Mouse (Mus musculus): ENCODE measurements at regions not wholly inside any gene's neighbourhood (a gene's known extent, or its start where the extent isn't known, plus 50 kb on each side); places are given as distances from the start of the nearest gene placed in this dataset.
A peak's percentile ranks its signal among the peaks of the same experiment; 100 is the strongest.

DNA sequence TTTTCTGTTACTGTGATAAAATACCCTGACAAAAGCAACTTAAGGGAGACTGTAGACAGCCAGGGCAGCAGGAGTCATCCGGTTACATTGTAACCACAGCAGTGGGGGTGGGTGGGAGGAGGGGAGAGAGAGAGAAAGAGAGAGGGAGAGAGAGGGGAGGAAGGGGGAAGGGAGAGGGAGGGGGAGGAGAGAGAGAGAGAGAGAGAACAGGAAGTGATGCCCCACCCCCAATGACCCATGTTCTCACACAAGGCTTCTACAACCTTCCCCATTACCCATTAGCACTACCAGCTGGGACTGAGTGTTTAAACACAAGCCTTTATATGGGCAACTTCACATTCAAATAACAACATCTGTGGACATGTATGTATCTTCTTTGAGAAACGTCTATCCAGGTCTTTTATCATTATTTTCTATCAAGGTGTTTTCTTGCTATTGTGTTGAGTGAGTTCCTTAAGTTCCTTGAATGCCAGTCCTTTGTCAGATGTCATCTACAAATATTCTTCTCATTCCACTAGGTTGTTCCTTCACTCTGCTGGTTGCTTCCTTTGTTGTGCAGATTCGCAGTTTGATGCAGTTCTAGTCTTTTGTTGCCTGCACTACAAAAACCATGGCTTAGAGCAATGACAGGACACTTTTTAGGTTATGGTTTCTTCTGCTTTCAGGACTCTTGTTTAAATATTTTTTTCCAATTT, 274.7 kb upstream of the Ddx18 start:
- H3K4me3 ChIP-seq (ENCODE audit: insufficient read depth, low read length), result no peak overlapping the region
- no peak overlapping the region for H3K27ac ChIP-seq (ENCODE audit: insufficient read depth, low read length)
- no peaks in the 10 kb centered on the region for H3K4me1 ChIP-seq (ENCODE audit: control insufficient read depth, insufficient read depth, low read length)
- TF ChIP-seq CTCF (IDR thresholded peaks at IDR 0.05; ENCODE audit: extremely low read depth, insufficient read depth, low read length), result no peak

DNA sequence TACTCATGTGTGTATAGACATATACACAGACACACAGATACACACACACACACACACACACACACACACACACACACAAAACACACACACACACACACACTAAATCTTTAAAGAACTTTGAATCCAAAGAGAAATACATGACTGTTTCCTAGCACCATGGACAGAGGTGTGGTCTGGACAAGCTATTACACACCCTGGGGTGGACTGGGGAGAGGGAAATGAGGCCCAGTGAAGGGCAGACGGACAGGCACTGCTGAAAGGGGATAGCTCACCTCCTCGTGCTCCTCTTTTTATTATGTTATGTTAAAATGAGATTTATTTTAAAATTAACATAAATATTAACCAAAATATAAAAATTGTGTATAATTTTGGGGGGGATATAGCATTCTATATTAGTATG, 265.8 kb upstream of the Ddx18 start:
- no peak for TF ChIP-seq POLR2A (IDR thresholded peaks at IDR 0.05; ENCODE audit: extremely low read depth, insufficient read depth, low read length)
- no peak for TF ChIP-seq CTCF (IDR thresholded peaks at IDR 0.05; ENCODE audit: extremely low read depth, insufficient read depth, low read length)
- Histone ChIP-seq H3K27ac (ENCODE audit: insufficient read depth, low read length) (no peak overlapping the region), H3K4me3 (ENCODE audit: insufficient read depth, low read length) (no peak overlapping the region), H3K4me1 (ENCODE audit: control insufficient read depth, insufficient read depth, low read length) (no peaks in the 10 kb centered on the region)

DNA sequence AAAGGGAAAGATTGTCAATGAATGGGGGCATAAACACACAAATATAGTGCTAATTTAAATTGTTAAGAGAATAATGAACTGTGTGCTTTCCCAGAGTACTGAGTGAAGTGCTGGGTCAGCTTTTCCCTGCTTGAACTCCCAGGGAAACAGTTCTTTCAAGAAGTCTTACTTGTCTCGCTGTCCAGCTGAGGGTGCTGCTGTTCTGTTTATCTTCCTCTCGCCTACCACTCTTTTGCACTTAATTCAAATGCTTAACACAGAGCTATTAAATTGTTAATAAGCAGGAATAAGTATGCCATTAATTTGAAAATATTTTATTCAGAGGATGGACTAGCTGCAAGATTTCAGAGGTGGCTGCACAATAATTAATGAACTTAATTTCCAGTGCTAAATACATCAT, 262.5 kb upstream of the Ddx18 start:
- TF ChIP-seq POLR2A (IDR thresholded peaks at IDR 0.05; ENCODE audit: extremely low read depth, insufficient read depth, low read length), result no peak
- peak; percentile 35; the same call in 1 of the 2 replicates for TF ChIP-seq CTCF (IDR thresholded peaks at IDR 0.05; ENCODE audit: extremely low read depth, insufficient read depth, low read length)
- Histone ChIP-seq H3K4me1 (ENCODE audit: control insufficient read depth, insufficient read depth, low read length) (no peaks in the 10 kb centered on the region), H3K4me3 (ENCODE audit: insufficient read depth, low read length) (no peak overlapping the region), H3K27ac (ENCODE audit: insufficient read depth, low read length) (no peak overlapping the region)

DNA sequence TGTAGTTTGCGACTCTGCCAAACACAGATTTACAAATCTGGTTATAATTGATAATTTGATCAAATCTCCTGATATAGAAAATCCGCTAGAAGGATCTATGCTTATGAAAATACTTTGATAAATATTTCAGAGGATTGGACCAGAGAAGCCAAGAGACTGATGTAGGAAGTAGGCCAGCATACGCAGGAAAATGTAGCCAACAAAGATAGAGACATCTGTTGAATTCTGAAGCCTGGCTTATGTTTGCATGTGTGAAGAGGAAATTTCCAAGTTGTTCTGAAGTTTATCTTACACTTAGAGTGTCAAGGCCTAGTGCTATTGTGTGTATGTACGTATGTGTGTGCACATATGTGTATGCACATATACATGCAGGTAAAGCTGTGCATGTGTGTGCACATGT, 255.2 kb upstream of the Ddx18 start:
- no peak overlapping the region for H3K4me3 ChIP-seq (ENCODE audit: insufficient read depth, low read length)
- H3K4me1 ChIP-seq (ENCODE audit: control insufficient read depth, insufficient read depth, low read length), result no peaks in the 10 kb centered on the region
- TF ChIP-seq POLR2A (IDR thresholded peaks at IDR 0.05; ENCODE audit: extremely low read depth, insufficient read depth, low read length) (no peak), CTCF (IDR thresholded peaks at IDR 0.05; ENCODE audit: extremely low read depth, insufficient read depth, low read length) (no peak)
- no peak overlapping the region for H3K27ac ChIP-seq (ENCODE audit: insufficient read depth, low read length)

DNA sequence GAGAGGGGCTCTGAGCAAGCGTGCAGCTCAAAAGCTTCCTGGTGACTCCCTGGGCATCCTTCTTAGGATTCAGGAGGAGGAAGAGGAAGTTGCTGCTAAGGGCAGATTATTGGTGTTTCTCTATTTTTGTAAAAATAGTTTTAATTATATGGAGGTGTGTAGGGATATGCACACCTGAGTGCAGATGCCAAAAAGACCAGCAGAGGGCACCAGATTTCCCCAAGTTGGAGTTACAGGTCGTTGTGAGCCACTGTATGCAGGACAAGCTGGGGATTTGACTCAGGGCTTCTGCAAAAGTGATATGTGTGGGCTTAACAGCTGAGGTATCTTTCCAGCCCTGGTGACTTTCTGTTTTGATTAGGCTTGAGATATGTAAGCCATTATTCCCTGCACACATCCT, 235.5 kb upstream of the Ddx18 start:
- no peak overlapping the region for H3K4me3 ChIP-seq (ENCODE audit: insufficient read depth, low read length)

DNA sequence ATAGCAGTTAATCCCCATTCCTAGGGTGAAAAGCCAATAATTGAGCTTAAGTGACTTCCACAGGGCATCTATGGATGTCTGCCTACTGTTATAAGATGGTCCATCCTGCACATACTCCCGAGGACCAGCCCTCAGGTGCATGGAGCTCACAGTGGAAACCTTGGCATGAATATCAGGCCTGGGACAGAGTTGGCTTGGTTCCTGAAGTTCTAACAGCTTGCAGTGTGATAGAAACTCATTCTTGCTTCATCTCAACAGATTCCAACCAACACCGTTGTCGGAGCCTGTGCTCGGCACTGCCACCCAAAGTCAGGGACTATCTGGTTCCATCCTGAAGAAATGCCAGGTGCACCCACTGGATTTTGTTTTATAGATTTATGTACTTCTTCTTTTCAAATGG, 234.7 kb upstream of the Ddx18 start:
- TF ChIP-seq CTCF (IDR thresholded peaks at IDR 0.05; ENCODE audit: extremely low read depth, insufficient read depth, low read length) (no peak), POLR2A (IDR thresholded peaks at IDR 0.05; ENCODE audit: extremely low read depth, insufficient read depth, low read length) (no peak)
- Histone ChIP-seq H3K4me3 (ENCODE audit: insufficient read depth, low read length) (no peak overlapping the region), H3K27ac (ENCODE audit: insufficient read depth, low read length) (no peak overlapping the region), H3K4me1 (ENCODE audit: control insufficient read depth, insufficient read depth, low read length) (no peaks in the 10 kb centered on the region)

More for the DNA sequence above, 235.5 kb upstream of the Ddx18 start:
- no peaks in the 10 kb centered on the region for H3K4me1 ChIP-seq (ENCODE audit: control insufficient read depth, insufficient read depth, low read length)
- no peak for TF ChIP-seq CTCF (IDR thresholded peaks at IDR 0.05; ENCODE audit: extremely low read depth, insufficient read depth, low read length)
- no peak for TF ChIP-seq POLR2A (IDR thresholded peaks at IDR 0.05; ENCODE audit: extremely low read depth, insufficient read depth, low read length)
- H3K27ac ChIP-seq (ENCODE audit: insufficient read depth, low read length), result no peak overlapping the region

DNA sequence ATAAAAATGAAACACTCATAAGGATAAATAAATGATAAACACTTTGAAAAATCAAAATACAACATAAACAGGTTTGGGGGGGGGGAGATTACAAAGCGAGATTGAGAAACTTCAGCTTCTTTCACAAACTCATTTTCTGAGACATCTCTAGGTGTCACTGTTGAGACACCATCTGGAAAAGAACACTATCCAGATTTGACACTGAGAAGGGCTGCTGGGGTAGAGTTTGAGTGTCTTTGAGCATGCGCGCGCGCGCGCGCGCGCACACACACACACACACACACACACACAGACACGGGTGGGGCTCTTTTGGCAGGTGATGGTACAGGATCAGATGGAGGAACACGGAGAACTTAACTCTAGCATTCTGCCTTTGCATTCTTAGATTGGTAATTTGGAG, 230.7 kb upstream of the Ddx18 start:
- TF ChIP-seq POLR2A (IDR thresholded peaks at IDR 0.05; ENCODE audit: extremely low read depth, insufficient read depth, low read length), result no peak
- peak; percentile 33 for TF ChIP-seq CTCF (IDR thresholded peaks at IDR 0.05; ENCODE audit: extremely low read depth, insufficient read depth, low read length)
- Histone ChIP-seq H3K27ac (ENCODE audit: insufficient read depth, low read length) (no peak overlapping the region), H3K4me1 (ENCODE audit: control insufficient read depth, insufficient read depth, low read length) (no peaks in the 10 kb centered on the region), H3K4me3 (ENCODE audit: insufficient read depth, low read length) (no peak overlapping the region; the same call in 1 of the 2 replicates)

DNA sequence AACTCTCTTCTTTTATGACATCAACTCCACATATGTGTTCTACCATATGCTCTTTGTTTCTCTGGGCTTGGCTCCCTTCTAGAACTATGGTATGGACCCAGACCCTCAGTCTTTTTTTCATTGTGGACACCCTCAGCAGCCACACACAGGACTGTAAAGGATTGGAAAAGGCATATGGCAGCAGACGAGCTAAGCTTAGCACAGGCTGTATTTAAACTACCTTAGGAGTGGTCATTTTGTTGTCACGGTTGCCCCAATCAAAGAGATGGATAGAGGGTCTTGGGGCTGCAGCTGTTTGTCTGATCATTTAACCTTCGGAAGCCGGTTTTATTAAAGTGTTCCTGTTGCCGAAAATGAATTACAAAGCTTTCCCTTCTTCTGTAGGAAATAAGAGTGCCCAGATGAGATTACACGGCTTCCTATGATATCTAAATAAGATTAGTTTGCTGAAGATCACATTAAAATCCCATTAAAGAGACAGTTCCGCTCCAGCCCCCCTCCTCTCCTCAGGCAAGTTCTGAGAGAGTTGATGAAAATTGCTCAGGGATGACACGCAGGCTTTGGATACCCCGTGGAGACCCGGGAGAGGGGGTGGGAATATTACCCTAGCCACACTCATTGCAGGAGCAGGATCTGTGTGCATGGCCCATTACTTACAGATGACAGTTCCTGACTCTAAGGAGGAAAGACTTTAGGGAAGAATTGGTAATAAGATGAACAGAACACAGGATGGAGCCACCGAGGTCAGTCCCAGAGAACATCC, 227.4 kb upstream of the Ddx18 start:
- TF ChIP-seq POLR2A (IDR thresholded peaks at IDR 0.05; ENCODE audit: extremely low read depth, insufficient read depth, low read length) (no peak), CTCF (IDR thresholded peaks at IDR 0.05; ENCODE audit: extremely low read depth, insufficient read depth, low read length) (no peak)
- Histone ChIP-seq H3K4me1 (ENCODE audit: control insufficient read depth, insufficient read depth, low read length) (no peaks in the 10 kb centered on the region), H3K27ac (ENCODE audit: insufficient read depth, low read length) (no peak overlapping the region), H3K4me3 (ENCODE audit: insufficient read depth, low read length) (no peak overlapping the region)

DNA sequence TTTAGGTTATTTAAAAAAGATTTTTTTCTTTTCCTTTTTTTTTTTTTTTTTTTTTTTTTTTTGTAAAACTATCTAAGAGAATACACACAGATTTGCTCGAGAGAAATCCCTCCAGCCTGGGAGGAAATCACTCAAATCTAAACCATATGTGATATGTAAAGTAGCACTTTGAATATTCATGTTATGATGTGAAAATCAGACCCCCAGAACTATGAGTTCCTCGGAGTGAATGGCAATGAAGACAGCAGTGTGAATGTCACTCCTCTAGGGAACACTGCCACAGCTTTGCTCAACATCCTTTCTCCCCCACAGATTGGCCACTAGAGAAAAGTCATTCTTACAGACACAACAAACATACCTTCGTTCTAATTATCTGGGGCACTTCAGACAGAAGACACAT, 217.8 kb upstream of the Ddx18 start:
- Histone ChIP-seq H3K27ac (ENCODE audit: insufficient read depth, low read length) (no peak overlapping the region), H3K4me3 (ENCODE audit: insufficient read depth, low read length) (no peak overlapping the region), H3K4me1 (ENCODE audit: control insufficient read depth, insufficient read depth, low read length) (no peaks in the 10 kb centered on the region)
- TF ChIP-seq CTCF (IDR thresholded peaks at IDR 0.05; ENCODE audit: extremely low read depth, insufficient read depth, low read length) (no peak), POLR2A (IDR thresholded peaks at IDR 0.05; ENCODE audit: extremely low read depth, insufficient read depth, low read length) (no peak)

DNA sequence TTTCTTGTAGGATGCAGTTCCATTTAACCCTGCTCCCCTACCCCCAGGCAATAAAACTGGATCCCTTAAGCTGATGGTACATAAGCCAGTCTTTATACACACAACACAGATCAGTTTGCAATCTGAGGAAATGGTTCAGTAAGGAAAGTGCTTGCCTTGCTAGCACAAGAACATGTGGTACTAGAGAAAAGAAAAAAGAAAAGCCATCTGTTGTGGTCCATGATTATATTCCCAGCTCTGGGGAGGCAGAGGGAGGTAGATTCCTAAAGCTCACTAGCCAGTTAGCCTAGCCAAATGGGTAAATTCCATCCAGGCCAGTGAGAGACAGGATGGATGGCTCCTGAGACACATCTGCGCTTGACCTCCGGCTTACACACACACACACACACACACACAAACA, 206.2 kb upstream of the Ddx18 start:
- no peak for TF ChIP-seq CTCF (IDR thresholded peaks at IDR 0.05; ENCODE audit: extremely low read depth, insufficient read depth, low read length)
- no peak for TF ChIP-seq POLR2A (IDR thresholded peaks at IDR 0.05; ENCODE audit: extremely low read depth, insufficient read depth, low read length)
- Histone ChIP-seq H3K27ac (ENCODE audit: insufficient read depth, low read length) (no peak overlapping the region), H3K4me3 (ENCODE audit: insufficient read depth, low read length) (no peak overlapping the region), H3K4me1 (ENCODE audit: control insufficient read depth, insufficient read depth, low read length) (no peaks in the 10 kb centered on the region)

All from cortical plate, adult 2 months (tissue).